Mouse (Mus musculus) adrenal gland, postnatal 25 days (tissue): ENCODE results near the gene Nlgn1. TPM values are rescaled to one million over a fixed set of nuclear protein-coding genes. Genes with fewer than 3 reads are reported as not detected.
A peak's percentile ranks its signal among the peaks of the same experiment; 100 is the strongest.

Experiments used
- DNase-seq: peaks from one replicate; pipeline ENCODE4 v3.0.0; 2021; ENCODE audit warnings: mixed read lengths
- total RNA-seq: library from RNA; stranded (reverse); gene quantifications from 2 replicates; pipeline ENCODE4 v1.2.3, GENCODE M21; 2021

The Nlgn1 gene
- total RNA-seq, 1 experiment from 2014 or later, result 0.64 TPM

GRCm38 (mm10) chr3:26201410-26201809 lies 130.8 kb downstream of the Nlgn1 start:
- no peak for DNase-seq

- no peak for DNase-seq
Observed at GRCm38 (mm10) chr3:26194970-26195369, 137.3 kb downstream of the Nlgn1 start.

- no peak for DNase-seq
Observed at GRCm38 (mm10) chr3:26181013-26181412, 151.2 kb downstream of the Nlgn1 start.

GRCm38 (mm10) chr3:26175371-26175770 lies 156.9 kb downstream of the Nlgn1 start:
- DNase-seq, result no peak

- DNase-seq, result no peak
Observed at GRCm38 (mm10) chr3:26174257-26174656, 158.0 kb downstream of the Nlgn1 start.

GRCm38 (mm10) chr3:26173613-26174012 lies 158.6 kb downstream of the Nlgn1 start:
- DNase-seq, result no peak

- DNase-seq, result no peak
Observed at GRCm38 (mm10) chr3:26166711-26167110, 165.5 kb downstream of the Nlgn1 start.

GRCm38 (mm10) chr3:26153782-26154181 lies 178.5 kb downstream of the Nlgn1 start:
- DNase-seq, result peak; percentile 29

GRCm38 (mm10) chr3:26153036-26153741 lies 179.1 kb downstream of the Nlgn1 start:
- no peak for DNase-seq

GRCm38 (mm10) chr3:26152510-26153035 lies 179.7 kb downstream of the Nlgn1 start:
- DNase-seq, result peak; percentile 10

GRCm38 (mm10) chr3:26151351-26152020 lies 180.8 kb downstream of the Nlgn1 start:
- DNase-seq, result no peak

- no peak for DNase-seq
Observed at GRCm38 (mm10) chr3:26146174-26146573, 186.1 kb downstream of the Nlgn1 start.

- DNase-seq, result no peak
Observed at GRCm38 (mm10) chr3:26145441-26145840, 186.8 kb downstream of the Nlgn1 start.

- DNase-seq, result no peak
Observed at GRCm38 (mm10) chr3:26141590-26141989, 190.7 kb downstream of the Nlgn1 start.

GRCm38 (mm10) chr3:26134839-26135651 lies 197.2 kb downstream of the Nlgn1 start:
- no peak for DNase-seq

GRCm38 (mm10) chr3:26130919-26131318 lies 201.3 kb downstream of the Nlgn1 start:
- no peak for DNase-seq

- DNase-seq, result no peak
Observed at GRCm38 (mm10) chr3:26129455-26129854, 202.8 kb downstream of the Nlgn1 start.

GRCm38 (mm10) chr3:26117071-26117470 lies 215.2 kb downstream of the Nlgn1 start:
- no peak for DNase-seq

GRCm38 (mm10) chr3:26106361-26106760 lies 225.9 kb downstream of the Nlgn1 start:
- DNase-seq, result no peak

- DNase-seq, result no peak
Observed at GRCm38 (mm10) chr3:26105528-26105927, 226.7 kb downstream of the Nlgn1 start.

- no peak for DNase-seq
Observed at GRCm38 (mm10) chr3:26102271-26102670, 230.0 kb downstream of the Nlgn1 start.

GRCm38 (mm10) chr3:26095551-26095950 lies 236.7 kb downstream of the Nlgn1 start:
- peak; percentile 4 for DNase-seq

- no peak for DNase-seq
Observed at GRCm38 (mm10) chr3:26069366-26069765, 262.9 kb downstream of the Nlgn1 start.
